Mouse (Mus musculus) kidney, adult 9 months (tissue): ENCODE data around the gene Klri1.
"Not testable (repeated sequence)": the region's sequence is repeated elsewhere in the genome, so short reads cannot be mapped to it uniquely, and the experiment has no call there.

Source experiments
- DNase-seq: peaks from one replicate; pipeline ENCODE4 v3.0.0; 2022

Klri1 gene

GRCm38 (mm10) chr6:129717032-129717431 is at the start of gene Klri1:
Gene Klri1 (minus strand): TSS chr6:129717132.
- no peak for DNase-seq

GRCm38 (mm10) chr6:129747654-129748032 is 30.7 kb upstream of the Klri1 start:
- no peak for DNase-seq

GRCm38 (mm10) chr6:129747016-129747653 is 30.2 kb upstream of the Klri1 start:
- peak; percentile 3 for DNase-seq

GRCm38 (mm10) chr6:129746151-129746550 is 29.2 kb upstream of the Klri1 start:
- DNase-seq, result no peak

GRCm38 (mm10) chr6:129740069-129740721 is 23.3 kb upstream of the Klri1 start, which contains the start of gene Klri2:
Gene Klri2 (minus strand): TSS chr6:129740484.
- DNase-seq, result no peak

- no peak for DNase-seq
Observed at GRCm38 (mm10) chr6:129736414-129736813, 19.5 kb upstream of the Klri1 start.

GRCm38 (mm10) chr6:129727237-129727636 is 10.3 kb upstream of the Klri1 start:
- DNase-seq, result no peak

GRCm38 (mm10) chr6:129721390-129721789 is 4.5 kb upstream of the Klri1 start:
- no peak for DNase-seq

- no peak for DNase-seq
Observed at GRCm38 (mm10) chr6:129720487-129720886, 3.6 kb upstream of the Klri1 start.

- peak; percentile 1 for DNase-seq
Observed at GRCm38 (mm10) chr6:129713566-129713965, 3.4 kb downstream of the Klri1 start.

- not testable (repeated sequence) for DNase-seq
Observed at GRCm38 (mm10) chr6:129691436-129691835, 25.5 kb downstream of the Klri1 start.

- DNase-seq, result peak; percentile 1
Observed at GRCm38 (mm10) chr6:129680379-129680778, 36.6 kb downstream of the Klri1 start.

- no peak for DNase-seq
Observed at GRCm38 (mm10) chr6:129678873-129679272, 38.1 kb downstream of the Klri1 start, which contains the start of gene Klrc1. Gene Klrc1 (minus strand): TSS chr6:129678973.

GRCm38 (mm10) chr6:129661301-129661700 is 55.6 kb downstream of the Klri1 start:
- DNase-seq, result not testable (repeated sequence)

GRCm38 (mm10) chr6:129660589-129660988 is 56.3 kb downstream of the Klri1 start, which contains the start of gene Klrc2:
Gene Klrc2 (minus strand): TSS chr6:129660689.
- DNase-seq, result not testable (repeated sequence)
